ENCODE assay signal across 25 mouse cellular contexts in genomic region chr5:31566026-31566425, GRCm38 (mm10). TPM values are rescaled to one million over a fixed set of nuclear protein-coding genes. Genes with fewer than 3 reads are reported as not detected.
DNase-seq lines count a peak whose midpoint lies in the region; ATAC-seq and TF ChIP-seq lines count a peak whose summit lies in the region.
"Had no signal": no experiment of that assay in that cellular context is flagged by ENCODE, and none has a peak within 500 bp of the region (broad histone marks: within the 10 kb centered on the region; RNA-seq: fewer than 3 reads in every experiment).

No protein-coding gene starts in this region.

- no peak overlapping the region for H3K4me3 ChIP-seq in heart, adult 2 months
- H3K4me3 ChIP-seq in kidney, embryonic 16.5 days (ENCODE audit: low read length), result no peak overlapping the region
- H3K4me3 ChIP-seq: embryonic facial prominence, embryonic 10.5 days; embryonic facial prominence, embryonic 12.5 days; forebrain, embryonic 13.5 days had no signal

- no peak for ATAC-seq in kidney, embryonic 16.5 days (ENCODE audit: low FRiP score, low TSS enrichment)
- ATAC-seq: activated CD4-positive, CD25-positive, alpha-beta regulatory T cell, adult 4 months; CD4-positive, CD25-positive, alpha-beta regulatory T cell, adult 4 months; forebrain, embryonic 13.5 days; Patski had no signal

- peaks cover 30% of the 10 kb centered on the region for H3K4me1 ChIP-seq in heart, adult 2 months (ENCODE audit: control insufficient read depth, insufficient read depth, low read length)
- H3K4me1 ChIP-seq in kidney, embryonic 16.5 days (ENCODE audit: insufficient read depth, low read length), result peaks cover 22% of the 10 kb centered on the region

- no peaks in the 10 kb centered on the region for H3K27me3 ChIP-seq in heart, adult 2 months (ENCODE audit: control insufficient read depth, insufficient read depth, low read length)
- H3K27me3 ChIP-seq in kidney, embryonic 16.5 days (ENCODE audit: insufficient read depth, low read length), result no peaks in the 10 kb centered on the region
- H3K27me3 ChIP-seq: CH12.LX; embryonic facial prominence, embryonic 12.5 days; forebrain, embryonic 13.5 days; Patski had no signal

- intact Hi-C loops in heart, adult 2 months (cut with DNase I), result no loop called here
- intact Hi-C loops in heart, postnatal 14 days (cut with DNase I), result loop anchor here (5.0 to 10.0 kb wide), 2 partner anchors 46 to 359 kb away; no protein-coding TSS in a partner anchor

- no peak overlapping the region for H3K9ac ChIP-seq in heart, adult 2 months (ENCODE audit: low read depth, low read length)
- no peak overlapping the region for H3K9ac ChIP-seq in kidney, embryonic 16.5 days (replicated peaks; ENCODE audit: low read length)
- H3K9ac ChIP-seq: embryonic facial prominence, embryonic 12.5 days; forebrain, embryonic 13.5 days had no signal

- peaks cover 4% of the 10 kb centered on the region for H3K36me3 ChIP-seq in heart, adult 2 months (ENCODE audit: control insufficient read depth, insufficient read depth, low read length)
- H3K36me3 ChIP-seq in kidney, embryonic 16.5 days (ENCODE audit: insufficient read depth, low read length), result no peaks in the 10 kb centered on the region
- H3K36me3 ChIP-seq: embryonic facial prominence, embryonic 12.5 days had no signal

- DNase-seq in gastrocnemius, adult 18-20 months (ENCODE audit: low spot score), result peak; percentile 36
- DNase-seq in gastrocnemius, postnatal 10 days, result no peak
- DNase-seq in heart, adult 11 months, result peak; percentile 93
- no peak for DNase-seq in heart, adult 9 months (ENCODE audit: low spot score in 2 of 2)
- no peak for DNase-seq in heart, adult 2 months
- no peak for DNase-seq in heart, postnatal 14 days
- DNase-seq in kidney, postnatal 25 days, result no peak
- DNase-seq: adrenal gland, adult 8-10 months; adrenal gland, postnatal 14 days; adrenal gland, postnatal 36 days; B cell, adult 2 months; cerebellum, adult 11-12 months; cerebellum, adult 2 months; cerebellum, adult 9-10 months; cerebellum, postnatal 10 days; cerebellum, postnatal 25 days had no signal

- no peak for TF ChIP-seq POLR2A in heart, adult 2 months (IDR thresholded peaks at IDR 0.05; ENCODE audit: insufficient read depth, low read depth, low read length)

- no peak for TF ChIP-seq CTCF in heart, adult 2 months (IDR thresholded peaks at IDR 0.05)

- no peak overlapping the region for H3K4me2 ChIP-seq in kidney, embryonic 16.5 days (replicated peaks; ENCODE audit: low read depth, low read length)
- H3K4me2 ChIP-seq: embryonic facial prominence, embryonic 12.5 days; forebrain, embryonic 13.5 days had no signal

- no peaks in the 10 kb centered on the region for H3K79me2 ChIP-seq in heart, adult 2 months (replicated peaks; ENCODE audit: control insufficient read depth, insufficient read depth, low read length)

- WGBS in heart, adult 2 months, result 79% methylated on average over 7 of the region's 7 CpGs
- WGBS in kidney, embryonic 16.5 days, result 67% methylated on average over 7 of the region's 7 CpGs

- TF ChIP-seq EP300 in heart, adult 2 months (IDR thresholded peaks at IDR 0.05; ENCODE audit: insufficient read depth, low read depth, low read length), result no peak

- H3K27ac ChIP-seq in heart, adult 2 months, result peak overlapping the region; percentile 79
- peak overlapping the region; percentile 1; the same call in 1 of the 2 replicates for H3K27ac ChIP-seq in kidney, embryonic 16.5 days (ENCODE audit: low read length)
- H3K27ac ChIP-seq: embryonic facial prominence, embryonic 10.5 days; embryonic facial prominence, embryonic 12.5 days; forebrain, embryonic 13.5 days had no signal

- H3K9me3 ChIP-seq in kidney, embryonic 16.5 days (ENCODE audit: low read length), result no peaks in the 10 kb centered on the region
- H3K9me3 ChIP-seq: embryonic facial prominence, embryonic 10.5 days; embryonic facial prominence, embryonic 12.5 days; forebrain, embryonic 13.5 days; G1E had no signal

RNA-seq across cellular contexts. Expression of gene Mrpl33, which starts 30.7 kb away (rescaled TPM):
- 100 to 1,000 TPM; 269 to 270 TPM for total RNA-seq in gastrocnemius, adult 18-20 months (2021)
- total RNA-seq in gastrocnemius, postnatal 10 days (2021), result 100 to 1,000 TPM; 259 to 272 TPM
- 100 to 1,000 TPM; 281 to 332 TPM for total RNA-seq in heart, adult 2 months (2021)
- polyA plus RNA-seq in heart, adult 2 months (2012; rRNA removed), result 47.7 and 66.6 TPM in 2 replicates
- 100 to 1,000 TPM; 280 to 291 TPM for total RNA-seq in heart, postnatal 14 days (2021)
- 237 and 260 TPM in 2 replicates for polyA plus RNA-seq in kidney, embryonic 16.5 days (2015; fragmentation: Nextera tagmentation; extraction: Ambion mirVana)

RNA-seq across cellular contexts. Expression of gene Supt7l, which starts 38.4 kb away (rescaled TPM):
- total RNA-seq in gastrocnemius, adult 18-20 months (2021), result 10 to 100 TPM; 12.1 to 12.5 TPM
- total RNA-seq in gastrocnemius, postnatal 10 days (2021), result 10 to 100 TPM; 10.7 to 11.9 TPM
- total RNA-seq in heart, adult 2 months (2021), result 10 to 100 TPM; 13.3 to 14.6 TPM
- polyA plus RNA-seq in heart, adult 2 months (2012; rRNA removed), result 11.2 and 14.4 TPM in 2 replicates
- total RNA-seq in heart, postnatal 14 days (2021), result 10 to 100 TPM; 13.9 to 14.0 TPM
- 26.1 and 32.7 TPM in 2 replicates for polyA plus RNA-seq in kidney, embryonic 16.5 days (2015; fragmentation: Nextera tagmentation; extraction: Ambion mirVana)

RNA-seq across cellular contexts. Expression of gene Slc4a1ap, which starts 39.2 kb away (rescaled TPM):
- total RNA-seq in gastrocnemius, adult 18-20 months (2021), result 10 to 100 TPM; 21.4 to 24.2 TPM
- 10 to 100 TPM; 21.7 to 22.3 TPM for total RNA-seq in gastrocnemius, postnatal 10 days (2021)
- total RNA-seq in heart, adult 2 months (2021), result 10 to 100 TPM; 20.8 to 22.6 TPM
- polyA plus RNA-seq in heart, adult 2 months (2012; rRNA removed), result 7.5 and 13.1 TPM in 2 replicates
- total RNA-seq in heart, postnatal 14 days (2021), result 10 to 100 TPM; 21.4 to 21.9 TPM
- 31.7 and 36.7 TPM in 2 replicates for polyA plus RNA-seq in kidney, embryonic 16.5 days (2015; fragmentation: Nextera tagmentation; extraction: Ambion mirVana)

Comparison
In these comparisons a context has a peak if more than half of its experiments do, and no peak if none do; other contexts are left out.
1. DNase-seq: peak in gastrocnemius, adult 18-20 months (single experiment) and heart, adult 11 months (single experiment); none in gastrocnemius, postnatal 10 days (single experiment), heart, adult 9 months (0 of 2), heart, adult 2 months (0 of 2), heart, postnatal 14 days (0 of 2) and kidney, postnatal 25 days (0 of 2).